Mouse (Mus musculus) liver, postnatal 0 days (tissue): ENCODE measurements around the gene Timeless. TPM values are rescaled to one million over a fixed set of nuclear protein-coding genes. Genes with fewer than 3 reads are reported as not detected.

Experiments
- ATAC-seq: fragments of 200-750 bp; cut with Nextera tagmentation; 2 replicates; pipeline ENCODE4 v1.8.0; 2017; ENCODE audit warnings: mild to moderate bottlenecking, moderate library complexity
- DNase-seq: peaks from one replicate; pipeline ENCODE4 v3.0.0-alpha.2; 2016
- H3K27ac ChIP-seq: fragments of 300-500 bp; sonication (generic); 2 replicates; pipeline ENCODE4 v1.5.1; 2014; ENCODE audit warnings: antibody characterized with exemption, moderate library complexity, mild to moderate bottlenecking, low read depth
- H3K27me3 ChIP-seq: fragments of 300-500 bp; sonication (generic); 2 replicates; pipeline ENCODE4 v1.6.1; 2014; ENCODE audit warnings: low read length, control low read depth, mixed read lengths; ENCODE audit not compliant: insufficient read depth
- H3K36me3 ChIP-seq: fragments of 300-500 bp; sonication (generic); replicated peaks from 2 replicates; pipeline ENCODE4 v1.6.1; 2014; ENCODE audit warnings: mild to moderate bottlenecking, control low read depth, low read length, moderate library complexity, mixed read lengths; ENCODE audit not compliant: insufficient read depth
- H3K4me1 ChIP-seq: fragments of 300-500 bp; sonication (generic); 2 replicates; pipeline ENCODE4 v1.6.1; 2014; ENCODE audit warnings: antibody characterized with exemption, mild to moderate bottlenecking, control low read depth; ENCODE audit not compliant: insufficient read depth
- H3K4me2 ChIP-seq: fragments of 300-500 bp; sonication (generic); 2 replicates; pipeline ENCODE4 v1.6.1; 2014; ENCODE audit warnings: low read depth, mild to moderate bottlenecking, low read length, moderate library complexity, mixed read lengths
- H3K4me3 ChIP-seq: fragments of 300-500 bp; sonication (generic); 2 replicates; pipeline ENCODE4 v1.5.1; 2014; ENCODE audit warnings: low read depth, low read length
- H3K9ac ChIP-seq: fragments of 300-500 bp; sonication (generic); replicated peaks from 2 replicates; pipeline ENCODE4 v1.6.1; 2014; ENCODE audit warnings: mild to moderate bottlenecking, moderate library complexity
- H3K9me3 ChIP-seq: fragments of 300-500 bp; sonication (generic); 2 replicates; pipeline ENCODE4 v1.6.1; 2016; ENCODE audit warnings: mild to moderate bottlenecking, control low read depth, low read length, mixed read lengths
- CTCF ChIP-seq: sonication (generic); IDR thresholded peaks from 2 replicates; pipeline ENCODE4 v1.5.1; 2016; ENCODE audit warnings: antibody characterized with exemption, low read depth
- EP300 ChIP-seq: IDR thresholded peaks from 2 replicates; pipeline ENCODE4 v1.6.1; 2016; ENCODE audit warnings: antibody characterized with exemption, low read depth, mild to moderate bottlenecking
- WGBS: fragments of 180-500 bp; shearing (Covaris S2); extraction: QIAGEN DNeasy Blood & Tissue Kit; methylation state at CpG from one replicate; pipeline ENCODE4 v1.1.7; 2014; ENCODE audit not compliant: insufficient replicate concordance; 5-methylcytosine and 5-hydroxymethylcytosine counted together
- polyA plus RNA-seq: library from polyadenylated mRNA; unstranded; fragments of >200 nt; fragmentation: Nextera tagmentation; extraction: Ambion mirVana; gene quantifications from 2 replicates; pipeline ENCODE4 v1.2.1, GENCODE M21; 2015

Timeless gene
- polyA plus RNA-seq, 1 experiment from 2014 or later, result 18.5 TPM

DNA sequence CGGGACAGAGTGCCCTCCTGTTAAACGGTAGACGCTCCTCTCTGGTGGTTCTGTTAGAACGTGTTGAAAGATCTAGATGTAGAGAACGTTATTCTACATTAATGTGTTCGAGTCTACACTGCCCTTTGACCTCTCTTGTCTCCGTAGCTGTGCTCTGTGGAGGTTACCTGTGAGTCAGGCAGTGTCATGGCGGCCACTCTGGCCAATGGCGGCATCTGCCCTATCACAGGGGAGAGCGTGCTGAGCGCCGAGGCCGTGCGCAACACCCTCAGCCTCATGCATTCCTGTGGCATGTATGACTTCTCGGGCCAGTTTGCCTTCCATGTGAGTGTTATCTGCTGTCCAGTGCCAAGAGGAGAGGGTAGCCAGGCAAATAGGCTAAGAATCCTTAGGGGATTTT is 26.9 kb upstream of the Timeless start:
- Histone ChIP-seq H3K9me3 (no peaks in the 10 kb centered on the region), H3K4me3 (no peak overlapping the region), H3K4me1 (peaks cover 11% of the 10 kb centered on the region), H3K36me3 (peaks cover 14% of the 10 kb centered on the region), H3K27me3 (no peaks in the 10 kb centered on the region), H3K4me2 (no peak overlapping the region), H3K27ac (peak overlapping the region; percentile 41), H3K9ac (no peak overlapping the region)
- ATAC-seq, result no peak
- no peak for TF ChIP-seq CTCF
- TF ChIP-seq EP300, result no peak
- 84% methylated on average over 15 of the region's 15 CpGs for WGBS
- no peak for DNase-seq

DNA sequence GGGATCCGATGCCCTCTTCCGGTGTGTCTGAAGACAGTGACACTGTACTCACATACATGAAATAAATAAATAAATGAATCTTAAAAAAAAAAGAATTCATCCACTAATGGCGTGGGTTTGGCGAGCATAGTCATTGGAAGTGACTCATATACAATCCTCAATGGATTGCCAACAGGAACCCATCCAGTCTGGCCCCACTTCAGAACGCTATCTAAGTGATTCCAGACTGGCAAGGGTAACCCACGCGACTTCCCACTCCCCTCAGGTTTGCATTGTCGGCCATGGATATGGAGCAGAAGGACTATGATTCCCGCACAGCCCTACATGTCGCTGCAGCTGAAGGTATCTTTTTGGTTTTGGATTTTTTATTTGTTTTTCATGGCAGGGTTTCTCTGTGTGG is 23.5 kb upstream of the Timeless start:
- Histone ChIP-seq H3K4me1 (peaks cover 32% of the 10 kb centered on the region), H3K27me3 (no peaks in the 10 kb centered on the region), H3K9ac (no peak overlapping the region), H3K27ac (no peak overlapping the region), H3K4me3 (no peak overlapping the region), H3K4me2 (no peak overlapping the region), H3K36me3 (peaks cover 18% of the 10 kb centered on the region), H3K9me3 (no peaks in the 10 kb centered on the region)
- ATAC-seq, result no peak
- TF ChIP-seq CTCF (no peak), EP300 (no peak)
- DNase-seq, result no peak
- WGBS, result 90% methylated on average over 10 of the region's 10 CpGs

- WGBS, result 89% methylated on average over 11 of the region's 11 CpGs
- Histone ChIP-seq H3K9me3 (no peaks in the 10 kb centered on the region), H3K4me2 (no peak overlapping the region), H3K27me3 (no peaks in the 10 kb centered on the region), H3K4me1 (peaks cover 29% of the 10 kb centered on the region), H3K36me3 (peaks cover 18% of the 10 kb centered on the region), H3K27ac (no peak overlapping the region), H3K4me3 (no peak overlapping the region), H3K9ac (no peak overlapping the region)
- TF ChIP-seq EP300, result no peak
- TF ChIP-seq CTCF, result no peak
- ATAC-seq, result no peak
- DNase-seq, result no peak
Measured at GRCm38 (mm10) chr10:128209311-128210009, 22.4 kb upstream of the Timeless start.

DNA sequence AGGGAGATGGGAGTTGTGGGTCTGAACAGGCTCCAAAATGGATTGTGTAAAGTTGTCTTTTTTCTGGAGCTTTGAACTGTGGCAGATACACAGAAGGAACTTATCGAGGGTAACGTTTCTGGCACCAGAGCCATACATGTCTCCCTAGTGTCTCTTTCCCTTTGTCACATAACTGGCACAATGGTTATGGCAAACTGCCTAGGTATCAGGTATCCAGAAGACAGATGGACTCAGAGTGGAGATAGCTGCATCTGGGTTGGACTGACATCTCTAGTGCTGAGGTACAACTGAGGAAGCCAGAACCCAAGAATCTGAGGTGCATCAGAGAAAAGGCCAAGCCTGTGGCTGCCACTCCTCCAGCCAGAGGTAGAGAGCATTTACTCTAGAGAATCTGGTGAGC is 21.7 kb upstream of the Timeless start:
- peak overlapping the region; percentile 79 for H3K4me2 ChIP-seq
- H3K4me1 ChIP-seq, result peaks cover 24% of the 10 kb centered on the region
- no peak for DNase-seq
- 75% methylated on average over 2 of the region's 2 CpGs for WGBS
- no peaks in the 10 kb centered on the region for H3K27me3 ChIP-seq
- no peaks in the 10 kb centered on the region for H3K9me3 ChIP-seq
- peak overlapping the region; percentile 63 for H3K9ac ChIP-seq
- 0 out of 2 replicates have a peak overlapping the region, but pooled peaks have one; percentile 83 for H3K27ac ChIP-seq
- peak overlapping the region; percentile 68; the same call in 1 of the 2 replicates for H3K4me3 ChIP-seq
- no peak for ATAC-seq
- H3K36me3 ChIP-seq, result peaks cover 18% of the 10 kb centered on the region
- TF ChIP-seq EP300 (no peak), CTCF (no peak)

GRCm38 (mm10) chr10:128210954-128211353 is 20.9 kb upstream of the Timeless start:
- 16% methylated on average over 14 of the region's 14 CpGs for WGBS
- Histone ChIP-seq H3K27ac (peak overlapping the region; percentile 83), H3K9ac (peak overlapping the region; percentile 63), H3K4me2 (peak overlapping the region; percentile 79), H3K4me3 (peak overlapping the region; percentile 68), H3K9me3 (no peaks in the 10 kb centered on the region), H3K4me1 (peaks cover 23% of the 10 kb centered on the region), H3K27me3 (no peaks in the 10 kb centered on the region), H3K36me3 (peaks cover 18% of the 10 kb centered on the region)
- DNase-seq (peak; percentile 48), ATAC-seq (peak; percentile 42)
- TF ChIP-seq CTCF, result no peak
- no peak for TF ChIP-seq EP300

GRCm38 (mm10) chr10:128211390-128212108 is 20.3 kb upstream of the Timeless start, which contains the start of gene Spryd4:
Spryd4 (minus strand) TSS chr10:128211807.
- Histone ChIP-seq H3K9me3 (no peaks in the 10 kb centered on the region), H3K4me3 (peak within 1 kb of the TSS; percentile 68), H3K27ac (peak within 1 kb of the TSS; percentile 83), H3K9ac (peak within 1 kb of the TSS; percentile 63), H3K4me2 (peak within 1 kb of the TSS; percentile 79), H3K27me3 (no peaks in the 10 kb centered on the region), H3K36me3 (peaks cover 15% of the 10 kb centered on the region), H3K4me1 (peaks cover 23% of the 10 kb centered on the region)
- TF ChIP-seq CTCF (peak; percentile 48), EP300 (no peak)
- WGBS, result under 1% methylated on average over 30 of the region's 30 CpGs
- ATAC-seq (peak; percentile 88), DNase-seq (peak; percentile 93)
